Mouse (Mus musculus): ENCODE data around the gene Unc5b.

DNA sequence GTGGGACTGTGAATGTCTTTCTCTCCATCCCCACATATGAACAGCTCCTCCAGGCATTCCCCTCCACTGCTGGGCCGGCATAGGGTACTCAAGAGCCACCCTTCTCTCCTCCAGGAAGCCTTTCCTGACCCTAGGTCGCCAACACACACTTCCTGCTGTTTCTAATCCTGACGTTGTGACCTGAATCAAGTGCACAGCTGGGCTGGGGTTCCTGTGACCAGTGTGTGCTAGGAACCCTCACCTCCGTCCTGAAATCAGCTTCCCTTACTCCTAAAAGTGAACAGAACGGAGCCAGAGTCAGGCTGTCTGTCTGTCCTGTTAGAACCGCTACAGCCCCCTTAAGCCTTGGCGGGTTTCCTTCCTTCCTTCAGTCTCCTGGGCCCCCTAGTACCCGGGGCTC lies 7.6 kb downstream of the Unc5b start:
- TF ChIP-seq EP300 (IDR thresholded peaks at IDR 0.05; ENCODE audit: low read length) (no peak), MAFK (IDR thresholded peaks at IDR 0.05; ENCODE audit: insufficient replicate concordance, low read length) (no peak), CTCF (conservative IDR thresholded peaks at IDR 0.05 in 1 of 2, IDR thresholded peaks at IDR 0.05 in 1 of 2; ENCODE audit: low read depth in 2 of 2, low read length in 2 of 2) (no peak), HCFC1 (IDR thresholded peaks at IDR 0.05; ENCODE audit: low read depth, low read length) (no peak), POLR2A (IDR thresholded peaks at IDR 0.05; ENCODE audit: low read depth, low read length) (no peak), MAX (IDR thresholded peaks at IDR 0.05; ENCODE audit: low read length) (no peak), RCOR1 (conservative IDR thresholded peaks at IDR 0.05; ENCODE audit: low read depth, low read length) (no peak), TBP (conservative IDR thresholded peaks at IDR 0.05; ENCODE audit: low read depth, low read length) (no peak), MEF2A (IDR thresholded peaks at IDR 0.05; ENCODE audit: borderline replicate concordance, low read depth, low read length) (no peak), ZKSCAN1 (IDR thresholded peaks at IDR 0.05; ENCODE audit: borderline replicate concordance, low read depth, low read length) (no peak), UBTF (IDR thresholded peaks at IDR 0.05; ENCODE audit: low read depth, low read length) (no peak)
